Mouse (Mus musculus): ENCODE data around the gene Capn9. TPM values are rescaled to one million over a fixed set of nuclear protein-coding genes. Genes with fewer than 3 reads are reported as not detected.

Capn9 gene
- total RNA-seq, 2 experiments from 2014 or later = not detected

Other genes starting within 250 kb of the Capn9 start
- gene Pgbd5, start 136.5 kb upstream of the Capn9 start, total RNA-seq (2014; fragmentation: Nextera tagmentation) = not detected in 2 replicates
- not detected in 2 replicates for gene Pgbd5, start 136.5 kb upstream of the Capn9 start, total RNA-seq (2017)
- 22.5 and 23.8 TPM in 2 replicates for gene Cog2, start 55.3 kb upstream of the Capn9 start, total RNA-seq (2014; fragmentation: Nextera tagmentation)
- gene Cog2, start 55.3 kb upstream of the Capn9 start, total RNA-seq (2017) = 24.5 and 34.1 TPM in 2 replicates
- gene Agt, start 6.4 kb upstream of the Capn9 start, total RNA-seq (2014; fragmentation: Nextera tagmentation) = not detected in 2 replicates
- not detected in 2 replicates for gene Agt, start 6.4 kb upstream of the Capn9 start, total RNA-seq (2017)
- gene 2310022B05Rik, start 87.3 kb downstream of the Capn9 start, total RNA-seq (2014; fragmentation: Nextera tagmentation) = 33.5 and 34.7 TPM in 2 replicates
- gene 2310022B05Rik, start 87.3 kb downstream of the Capn9 start, total RNA-seq (2017) = 3.7 and 4.4 TPM in 2 replicates
- gene Ttc13, start 145.9 kb downstream of the Capn9 start, total RNA-seq (2014; fragmentation: Nextera tagmentation) = 64.6 and 73.5 TPM in 2 replicates
- gene Ttc13, start 145.9 kb downstream of the Capn9 start, total RNA-seq (2017) = 41.7 and 50.7 TPM in 2 replicates
- gene Arv1, start 146.0 kb downstream of the Capn9 start, total RNA-seq (2014; fragmentation: Nextera tagmentation) = 20.9 and 32.3 TPM in 2 replicates
- 3.3 and 4.4 TPM in 2 replicates for gene Arv1, start 146.0 kb downstream of the Capn9 start, total RNA-seq (2017)
- not detected in 2 replicates for gene Fam89a, start 175.7 kb downstream of the Capn9 start, total RNA-seq (2014; fragmentation: Nextera tagmentation)
- gene Fam89a, start 175.7 kb downstream of the Capn9 start, total RNA-seq (2017) = not detected in 2 replicates
- not detected in 2 replicates for gene Trim67, start 217.0 kb downstream of the Capn9 start, total RNA-seq (2014; fragmentation: Nextera tagmentation)
- gene Trim67, start 217.0 kb downstream of the Capn9 start, total RNA-seq (2017) = not detected in 2 replicates

Measured in megakaryocyte-erythroid progenitor cell, adult 5-6 weeks (primary cell).